Mouse (Mus musculus) erythroblast, embryonic 14.5 days (primary cell): ENCODE results near the gene Tbc1d16.

Source experiments
- GATA1 ChIP-seq: IDR thresholded peaks from 2 replicates; pipeline ENCODE4 v1.6.1; 2012; ENCODE audit warnings: low read length, inconsistent platforms, mixed read lengths
- TAL1 ChIP-seq: IDR thresholded peaks from 3 replicates; pipeline ENCODE4 v1.6.1; 2012; ENCODE audit warnings: low read length, inconsistent platforms, mixed read lengths

GRCm38 (mm10) chr11:119208870-119209370 lies 19.4 kb downstream of the Tbc1d16 start:
- TF ChIP-seq TAL1 (no peak), GATA1 (no peak)
